Mouse (Mus musculus): ENCODE results near the gene Cyp4f14. TPM values are rescaled to one million over a fixed set of nuclear protein-coding genes. Genes with fewer than 3 reads are reported as not detected.
A peak's percentile ranks its signal among the peaks of the same experiment; 100 is the strongest.
"Not testable (repeated sequence)": the region's sequence is repeated elsewhere in the genome, so short reads cannot be mapped to it uniquely, and the experiment has no call there.

The Cyp4f14 gene
- total RNA-seq, 4 experiments from 2014 or later: 0.18 to 0.44 TPM; not detected in 2

- no peak for DNase-seq (ENCODE audit: low spot score in 2 of 2)
These were observed 23.2 kb downstream of the Cyp4f14 start for GRCm38 (mm10) chr17:32893901-32894300.

GRCm38 (mm10) chr17:32891239-32892180, 25.6 kb downstream of the Cyp4f14 start, which contains the start of gene Zfp870:
TSS of gene Zfp870 (minus strand) at chr17:32891642.
- peak; percentile 83 to 88 for DNase-seq (ENCODE audit: low spot score in 2 of 2)

- no peak for DNase-seq (ENCODE audit: low spot score in 2 of 2)
These were observed 26.3 kb downstream of the Cyp4f14 start for GRCm38 (mm10) chr17:32890852-32891238.

GRCm38 (mm10) chr17:32889611-32890010, 27.5 kb downstream of the Cyp4f14 start:
- no peak for DNase-seq (ENCODE audit: low spot score in 2 of 2)

- DNase-seq (ENCODE audit: low spot score in 2 of 2): no peak
These were observed 36.6 kb downstream of the Cyp4f14 start for GRCm38 (mm10) chr17:32880320-32881218.

- no peak for DNase-seq (ENCODE audit: low spot score in 2 of 2)
These were observed 38.4 kb downstream of the Cyp4f14 start for GRCm38 (mm10) chr17:32878773-32879172.

- DNase-seq (ENCODE audit: low spot score in 2 of 2): no peak
These were observed 39.5 kb downstream of the Cyp4f14 start for GRCm38 (mm10) chr17:32877471-32878171.

GRCm38 (mm10) chr17:32872696-32873095, 44.4 kb downstream of the Cyp4f14 start:
- no peak for DNase-seq (ENCODE audit: low spot score in 2 of 2)

- no peak for DNase-seq (ENCODE audit: low spot score in 2 of 2)
These were observed 45.1 kb downstream of the Cyp4f14 start for GRCm38 (mm10) chr17:32872091-32872490.

GRCm38 (mm10) chr17:32871483-32871882, 45.7 kb downstream of the Cyp4f14 start:
- DNase-seq (ENCODE audit: low spot score in 2 of 2): no peak

GRCm38 (mm10) chr17:32867266-32867665, 49.9 kb downstream of the Cyp4f14 start:
- not testable (repeated sequence) for DNase-seq (ENCODE audit: low spot score in 2 of 2)

GRCm38 (mm10) chr17:32856713-32857112, 60.4 kb downstream of the Cyp4f14 start:
- not testable (repeated sequence) for DNase-seq (ENCODE audit: low spot score in 2 of 2)

Other genes starting within 250 kb of the Cyp4f14 start
- under 1 TPM in 1 of 4 experiments, not detected in 3; 0.13 TPM for gene Cyp4f15, start 231.7 kb downstream of the Cyp4f14 start, total RNA-seq (2022)
- 10 to 100 TPM; 20.6 to 27.2 (median 22.8) TPM for gene Zfp871, start 129.1 kb downstream of the Cyp4f14 start, total RNA-seq (2022)
- under 1 TPM in 3 of 4 experiments, not detected in 1; 0.13 to 0.24 (median 0.22) TPM for gene Zfp811, start 107.4 kb downstream of the Cyp4f14 start, total RNA-seq (2022)
- gene Zfp799, start 87.1 kb downstream of the Cyp4f14 start, total RNA-seq (2022): 10 to 100 TPM in 1 of 4 experiments, 1 to 10 TPM in 3; 5.6 to 11.0 (median 7.9) TPM
- gene Zfp870, start 25.7 kb downstream of the Cyp4f14 start, total RNA-seq (2022): 1 to 10 TPM; 4.8 to 8.5 (median 8.1) TPM
- 1 to 10 TPM; 6.3 to 9.3 (median 7.2) TPM for gene Cyp4f13, start 30.1 kb upstream of the Cyp4f14 start, total RNA-seq (2022)
- 1 to 10 TPM; 1.1 to 1.7 (median 1.4) TPM for gene Zfp472, start 48.5 kb upstream of the Cyp4f14 start, total RNA-seq (2022)
- gene Zfp952, start 75.8 kb upstream of the Cyp4f14 start, total RNA-seq (2022): 1 to 10 TPM; 3.7 to 4.0 (median 3.9) TPM
- gene Zfp763, start 116.1 kb upstream of the Cyp4f14 start, total RNA-seq (2022): 1 to 10 TPM; 1.8 to 4.8 (median 4.4) TPM
- not detected for gene 4921501E09Rik, start 150.7 kb upstream of the Cyp4f14 start, total RNA-seq (2022)
- gene Zfp563, start 172.0 kb upstream of the Cyp4f14 start, total RNA-seq (2022): 1 to 10 TPM; 3.9 to 5.1 (median 4.5) TPM
- gene Morc2b, start 222.3 kb upstream of the Cyp4f14 start, total RNA-seq (2022): under 1 TPM; 0.17 to 0.62 (median 0.27) TPM